Mouse (Mus musculus): ENCODE measurements around the gene Wnt6.

Wnt6 gene

GRCm38 (mm10) chr1:74771845-74771930 lies at the start of gene Wnt6:
TSS of gene Wnt6 (plus strand) at chr1:74771892.
- no peak for DNase-seq

DNA sequence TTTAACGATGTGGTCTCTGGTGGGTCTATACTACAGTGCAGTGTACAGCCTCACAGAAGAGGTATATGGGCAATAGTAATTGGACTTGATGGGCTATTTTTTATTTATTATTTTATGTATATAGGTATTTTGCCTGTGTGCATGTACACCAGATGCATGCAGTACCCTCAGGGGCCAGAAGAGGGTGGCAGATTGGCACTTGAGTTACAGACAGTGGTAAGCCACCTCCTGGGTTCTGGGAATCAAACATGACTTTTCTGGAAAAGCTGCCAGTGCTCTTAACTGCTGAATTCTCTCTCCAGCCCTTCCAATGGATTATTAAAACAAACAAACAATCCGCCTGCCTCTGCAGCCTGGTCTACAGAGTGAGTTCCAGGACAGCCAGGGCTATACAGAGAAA lies 47.9 kb upstream of the Wnt6 start:
- DNase-seq: no peak

- DNase-seq: no peak
These were observed 45.6 kb upstream of the Wnt6 start for GRCm38 (mm10) chr1:74726114-74726513.

DNA sequence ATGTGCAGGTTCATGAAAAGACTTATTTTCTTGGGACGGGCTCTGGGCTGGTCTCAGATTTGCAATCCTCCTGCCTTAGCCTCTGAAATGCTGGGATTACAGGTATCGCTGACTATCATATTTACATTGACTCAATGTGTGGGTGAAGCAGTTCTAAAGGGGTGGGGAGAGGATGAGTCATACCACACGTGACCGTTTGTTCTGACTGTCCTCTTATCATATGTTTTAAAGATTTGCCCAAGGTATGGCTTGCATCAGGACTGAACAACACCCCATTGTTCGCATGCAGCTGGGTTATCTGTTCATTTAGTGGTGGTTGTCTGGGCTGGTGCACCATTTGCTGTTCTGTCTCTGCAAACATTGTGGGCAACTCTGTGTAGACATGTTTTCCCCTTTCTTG lies 45.0 kb upstream of the Wnt6 start:
- DNase-seq: no peak

- no peak for DNase-seq
These were observed 43.2 kb upstream of the Wnt6 start for GRCm38 (mm10) chr1:74728446-74728845.

DNA sequence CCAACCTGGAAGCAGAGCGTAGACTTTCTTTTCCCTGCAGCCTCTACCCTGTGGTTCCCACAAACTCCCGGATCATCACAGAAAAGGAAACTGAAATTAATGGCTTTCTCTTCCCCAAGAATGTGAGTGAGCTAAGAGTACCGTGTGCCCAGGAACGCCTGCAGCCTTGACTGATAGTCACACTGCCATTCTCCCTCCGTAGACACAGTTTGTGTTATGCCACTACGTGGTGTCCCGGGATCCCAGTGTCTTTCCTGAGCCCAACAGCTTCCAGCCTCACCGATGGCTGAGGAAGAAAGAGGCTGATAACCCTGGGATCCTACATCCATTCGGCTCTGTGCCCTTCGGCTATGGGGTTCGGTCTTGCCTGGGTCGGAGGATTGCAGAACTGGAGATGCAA lies 34.7 kb upstream of the Wnt6 start:
- no peak for DNase-seq

GRCm38 (mm10) chr1:74737500-74737899 lies 34.2 kb upstream of the Wnt6 start:
- no peak for DNase-seq

GRCm38 (mm10) chr1:74740846-74741245 lies 30.8 kb upstream of the Wnt6 start:
- DNase-seq: peak; percentile 10 to 30

DNA sequence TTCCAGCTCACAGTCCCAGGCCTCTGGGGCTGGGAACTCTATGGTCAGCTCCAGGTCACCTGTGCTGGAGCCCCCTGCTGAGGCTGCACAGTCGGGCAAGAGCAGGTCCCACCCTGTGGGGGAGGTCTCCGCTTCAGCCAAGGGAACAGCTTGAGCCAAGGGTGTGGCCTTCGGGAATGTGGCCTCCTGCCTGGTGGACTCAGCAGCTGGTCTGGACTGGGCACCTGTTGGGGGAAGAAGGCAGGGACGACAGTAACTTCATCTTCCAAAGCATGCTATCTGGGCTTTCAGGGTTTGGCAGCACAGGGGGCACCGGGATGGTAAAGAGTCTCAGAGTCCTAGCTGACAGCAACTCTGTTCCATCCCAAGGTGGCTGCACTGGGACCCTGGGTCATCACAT lies 24.4 kb upstream of the Wnt6 start:
- no peak for DNase-seq

- DNase-seq: peak; percentile 12 to 18
These were observed 22.9 kb upstream of the Wnt6 start, which contains the start of gene Prkag3 for GRCm38 (mm10) chr1:74748643-74749271. TSS of gene Prkag3 (minus strand) at chr1:74749221.

- DNase-seq: no peak
These were observed 22.4 kb upstream of the Wnt6 start for GRCm38 (mm10) chr1:74749301-74749700.

DNA sequence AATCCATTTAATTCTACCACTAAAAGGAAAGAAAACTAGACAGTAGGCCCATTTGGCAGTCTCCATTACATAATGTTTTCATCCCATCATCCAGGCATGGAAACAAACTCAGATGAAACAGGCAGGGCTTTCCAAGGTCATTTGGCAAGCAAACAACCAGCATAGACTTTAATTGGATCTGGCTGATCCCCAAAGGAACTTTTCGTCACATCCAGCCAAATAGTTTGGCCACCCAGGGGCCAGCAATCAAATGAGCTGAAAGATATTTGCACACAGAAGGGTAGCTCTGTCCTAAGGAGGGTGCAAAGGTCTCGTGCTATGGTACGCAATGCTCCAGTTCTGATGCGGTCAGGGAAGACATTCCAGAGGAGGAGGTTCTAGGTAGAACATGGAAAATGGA lies 21.0 kb upstream of the Wnt6 start:
- DNase-seq: no peak

- no peak for DNase-seq
These were observed 19.5 kb upstream of the Wnt6 start for GRCm38 (mm10) chr1:74752150-74752549.

GRCm38 (mm10) chr1:74752833-74753232 lies 18.9 kb upstream of the Wnt6 start:
- no peak for DNase-seq

GRCm38 (mm10) chr1:74753266-74753974 lies 18.3 kb upstream of the Wnt6 start:
- DNase-seq: no peak

GRCm38 (mm10) chr1:74754175-74754785 lies 17.4 kb upstream of the Wnt6 start:
- DNase-seq: no peak

- DNase-seq: peak in 1 of 2 experiments; percentile 27
These were observed 11.9 kb upstream of the Wnt6 start for GRCm38 (mm10) chr1:74759773-74760172.

DNA sequence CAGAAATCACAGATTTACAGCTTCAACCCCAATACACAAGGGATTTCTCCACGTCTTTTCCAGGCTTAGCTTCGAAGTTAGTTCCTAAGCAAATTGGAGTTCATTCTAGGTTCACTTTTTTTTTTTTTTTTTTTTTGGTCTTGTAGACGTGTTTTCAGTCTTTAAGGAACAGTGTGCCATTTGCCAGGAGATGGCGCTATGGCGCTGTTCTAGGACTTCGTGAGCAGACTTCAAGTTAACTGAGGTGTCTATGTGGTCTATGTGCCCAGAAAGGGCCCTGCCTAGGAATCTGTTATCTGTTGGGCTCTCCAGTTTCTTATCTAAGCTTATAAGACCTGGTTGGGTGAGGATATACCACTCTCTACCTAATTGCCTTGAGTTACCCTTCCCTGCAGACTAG lies 8.6 kb upstream of the Wnt6 start:
- DNase-seq: peak; percentile 48 to 58

DNA sequence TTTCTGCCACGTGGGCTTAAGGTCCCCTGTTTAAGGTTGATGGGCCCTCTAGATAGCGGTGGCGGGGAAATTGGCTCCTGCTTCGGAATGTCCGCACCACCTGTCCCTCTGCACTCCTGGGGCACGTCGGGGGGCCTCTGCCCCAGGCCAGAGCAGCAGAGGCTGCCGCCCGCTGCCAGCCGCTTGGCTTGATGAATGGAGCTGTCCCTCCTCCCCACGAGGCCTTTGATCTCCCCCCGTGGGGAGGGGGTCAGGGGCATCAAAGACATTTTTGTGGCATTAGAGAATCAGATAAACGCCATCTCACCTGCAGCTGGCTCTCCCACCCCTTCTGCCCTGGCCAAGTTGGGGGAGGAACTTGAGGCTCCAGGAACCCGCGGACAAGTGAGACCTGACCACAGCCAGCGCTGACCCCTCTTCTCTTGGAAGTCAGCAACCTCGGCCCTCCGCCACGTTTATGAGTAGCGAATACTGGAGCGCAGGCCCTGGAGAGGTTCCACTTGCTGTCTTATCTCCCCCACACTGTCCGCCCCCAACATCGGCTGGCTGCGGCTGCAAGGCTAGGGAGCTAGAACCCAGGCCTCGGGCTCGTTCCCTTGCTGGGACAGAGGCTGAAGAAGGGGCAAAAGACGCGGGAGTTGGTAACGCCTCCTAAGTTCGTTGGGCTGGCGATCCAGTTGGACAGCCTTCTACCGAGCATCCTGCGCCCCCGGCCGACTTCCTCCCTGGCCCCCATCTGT lies 795 bp upstream of the Wnt6 start:
- DNase-seq: no peak

- no peak for DNase-seq
These were observed 236 bp upstream of the Wnt6 start for GRCm38 (mm10) chr1:74771467-74771844.

GRCm38 (mm10) chr1:74771931-74772620 lies 384 bp downstream of the Wnt6 start:
- DNase-seq: no peak

GRCm38 (mm10) chr1:74773136-74773535 lies 1.4 kb downstream of the Wnt6 start:
- peak; percentile 62 to 68 for DNase-seq

DNA sequence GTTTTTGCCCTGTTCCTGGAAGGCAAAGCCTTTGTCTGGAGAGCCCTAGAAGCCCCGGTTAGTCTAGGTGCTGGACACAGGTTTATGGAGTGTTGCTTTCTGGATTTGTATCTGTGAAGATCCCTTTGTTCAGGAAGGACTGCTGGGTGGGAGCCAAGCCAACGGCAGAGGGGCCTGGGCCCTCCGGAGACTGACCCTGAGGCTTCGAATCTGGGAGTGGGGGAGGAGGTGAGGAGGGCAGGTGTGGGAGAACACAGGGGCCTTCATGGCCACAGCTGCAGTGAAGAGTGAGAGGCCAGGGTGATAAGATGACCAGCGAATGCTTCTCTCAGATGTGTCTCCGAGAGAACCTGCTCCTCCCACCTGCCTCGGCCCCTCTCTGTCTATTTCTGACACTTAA lies 2.4 kb downstream of the Wnt6 start:
- no peak for DNase-seq

GRCm38 (mm10) chr1:74775816-74776215 lies 4.1 kb downstream of the Wnt6 start:
- DNase-seq: no peak

Measured in cerebellum, postnatal 36 days (tissue).